Mouse (Mus musculus) ovary, postnatal 10 days (tissue): ENCODE measurements around the gene Kcnb1.

Source experiments
- DNase-seq: peaks from one replicate; pipeline ENCODE4 v3.0.0; 2022; ENCODE audit warnings: low spot score

Gene Kcnb1

DNA sequence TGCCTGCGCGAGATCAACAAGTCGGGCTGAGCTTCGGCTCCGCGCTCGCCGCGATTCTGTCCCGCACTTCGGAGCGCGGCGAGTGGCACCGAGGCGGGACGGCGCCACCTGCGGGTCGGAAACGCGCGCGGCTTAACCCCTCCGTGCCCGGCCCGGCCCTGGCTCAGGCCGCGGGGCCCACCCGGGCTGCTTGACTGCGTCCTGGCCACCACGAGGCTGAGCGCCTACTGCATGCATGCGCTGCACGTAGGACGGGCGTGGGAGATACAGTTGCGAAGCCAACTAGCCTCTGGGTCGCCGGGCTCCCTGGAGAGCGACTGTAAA, at the start of gene Kcnb1:
TSS of gene Kcnb1 (minus strand) at position 80 of the 324 bp plus-strand sequence.
- DNase-seq = peak; percentile 48

DNA sequence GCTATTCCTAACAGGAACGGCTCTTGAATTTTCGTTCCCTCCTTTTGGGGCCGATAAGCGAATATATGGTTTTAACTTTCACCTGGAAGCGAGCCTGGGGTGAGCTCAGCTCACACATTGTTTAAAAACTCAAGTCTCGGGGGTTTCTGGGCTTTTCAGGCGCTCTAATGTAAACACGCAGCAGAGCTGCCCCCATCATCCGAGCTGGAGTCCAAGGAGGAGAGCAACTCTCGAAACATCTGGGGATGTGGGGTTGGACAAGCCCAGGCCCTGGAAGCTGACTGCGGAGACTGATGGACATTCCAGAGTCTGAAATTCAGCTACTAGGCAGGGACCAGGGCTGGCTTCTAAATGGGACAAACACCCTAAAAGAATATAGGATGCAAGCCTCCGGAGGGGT, 49.3 kb upstream of the Kcnb1 start:
- no peak for DNase-seq

DNA sequence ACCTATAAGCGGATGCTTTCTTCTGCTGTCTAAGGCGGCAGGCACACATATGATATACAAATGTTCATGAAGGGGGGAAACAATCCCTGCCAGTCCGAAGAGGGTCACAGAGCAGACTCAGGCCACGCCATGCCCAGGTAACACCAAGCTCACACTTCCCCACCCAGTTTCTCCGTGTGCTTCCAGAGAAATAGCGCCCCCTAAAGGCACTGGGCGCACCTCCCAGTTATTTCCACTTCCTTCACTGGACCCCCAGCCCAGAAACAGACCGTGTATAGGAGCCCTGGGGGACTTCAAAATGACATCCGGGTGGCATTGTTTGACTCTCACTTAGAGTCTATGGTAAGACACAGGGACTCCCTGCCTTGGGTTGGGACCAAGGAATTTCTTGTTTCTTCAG, 47.3 kb upstream of the Kcnb1 start:
- no peak for DNase-seq

DNA sequence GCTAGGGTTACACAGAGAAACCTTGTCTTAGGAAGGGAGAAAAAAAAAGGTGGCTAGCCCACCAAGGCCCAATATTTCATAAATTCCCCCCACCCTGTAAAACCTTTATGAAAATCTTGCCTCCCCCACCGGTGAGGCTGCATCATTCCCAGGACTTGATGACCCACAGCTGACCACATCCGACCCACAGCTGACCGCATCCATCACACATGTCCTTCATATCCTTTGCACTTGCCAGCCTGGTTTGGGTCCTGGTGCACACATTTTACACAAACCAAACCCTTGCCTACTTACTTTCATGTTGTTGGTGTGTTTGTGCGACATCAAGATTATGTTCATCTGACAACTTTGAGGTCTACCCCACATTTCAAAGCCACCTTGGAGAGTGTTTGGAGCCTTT, 46.2 kb upstream of the Kcnb1 start:
- DNase-seq = no peak

DNA sequence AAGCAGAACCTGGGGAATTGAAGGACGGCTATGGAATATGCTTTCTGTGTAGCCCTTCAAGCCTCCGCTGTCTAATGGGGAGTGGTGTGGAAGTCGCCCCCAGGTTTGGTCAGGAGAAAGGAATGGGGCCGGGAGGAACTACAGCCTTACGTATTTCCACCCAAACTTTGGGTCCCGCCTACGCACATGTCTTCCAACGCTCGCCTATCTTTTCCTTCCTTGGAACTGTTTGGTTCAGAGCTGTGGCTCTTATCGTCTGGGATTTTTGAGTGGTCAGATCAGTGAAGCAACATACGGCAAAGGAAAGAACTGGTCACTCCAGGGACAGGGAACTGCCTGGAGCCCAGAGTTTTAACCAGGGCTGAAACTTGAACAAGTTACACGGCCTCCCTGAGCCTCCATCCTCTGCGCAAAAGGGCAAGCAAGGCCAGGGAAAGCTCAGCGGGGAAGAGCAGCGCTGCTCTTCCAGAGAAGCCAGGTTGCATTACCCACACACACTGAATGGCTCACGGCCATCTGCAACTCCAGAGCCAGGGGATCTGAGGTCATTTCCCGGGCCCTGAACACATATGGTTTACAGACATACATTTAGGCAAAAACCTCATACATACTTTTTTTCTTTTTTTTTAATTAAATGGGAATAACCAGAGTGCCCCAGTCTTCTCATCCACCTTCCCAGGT, 45.5 kb upstream of the Kcnb1 start:
- DNase-seq = no peak

DNA sequence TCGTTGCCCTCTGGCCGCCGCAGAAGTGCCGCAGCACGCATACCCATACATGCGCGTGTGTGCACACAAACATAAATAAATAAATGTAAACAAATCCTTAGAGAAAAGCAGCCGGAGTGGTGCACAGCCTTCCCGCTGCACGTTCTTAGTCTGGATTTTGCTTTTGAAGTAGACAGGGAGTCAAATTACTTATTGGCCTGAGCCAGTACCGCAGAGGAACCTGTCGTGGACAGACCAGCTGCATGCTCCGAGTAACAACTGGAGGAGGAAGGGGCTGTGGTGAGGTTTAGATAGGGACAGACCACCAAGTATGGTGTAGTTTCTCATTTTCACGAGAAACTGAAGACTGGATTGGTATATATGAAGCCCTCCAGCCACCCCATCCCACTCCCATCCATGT, 43.8 kb upstream of the Kcnb1 start:
- DNase-seq = no peak

DNA sequence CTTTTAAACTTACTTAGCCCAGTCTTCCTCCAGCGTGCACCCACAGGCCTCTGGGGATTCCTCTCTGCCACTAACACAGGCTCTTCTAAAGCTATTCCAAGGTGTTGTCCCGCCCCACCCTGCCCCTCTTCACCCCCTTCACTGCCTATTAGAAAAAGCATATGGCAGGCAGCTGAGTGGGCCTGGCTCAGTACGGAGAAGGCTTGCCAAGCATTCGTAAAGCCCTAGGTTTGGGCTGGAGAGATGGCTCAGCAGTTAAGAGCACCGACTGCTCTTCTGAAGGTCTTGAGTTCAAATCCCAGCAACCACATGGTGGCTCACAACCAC, 43.0 kb upstream of the Kcnb1 start:
- no peak for DNase-seq

DNA sequence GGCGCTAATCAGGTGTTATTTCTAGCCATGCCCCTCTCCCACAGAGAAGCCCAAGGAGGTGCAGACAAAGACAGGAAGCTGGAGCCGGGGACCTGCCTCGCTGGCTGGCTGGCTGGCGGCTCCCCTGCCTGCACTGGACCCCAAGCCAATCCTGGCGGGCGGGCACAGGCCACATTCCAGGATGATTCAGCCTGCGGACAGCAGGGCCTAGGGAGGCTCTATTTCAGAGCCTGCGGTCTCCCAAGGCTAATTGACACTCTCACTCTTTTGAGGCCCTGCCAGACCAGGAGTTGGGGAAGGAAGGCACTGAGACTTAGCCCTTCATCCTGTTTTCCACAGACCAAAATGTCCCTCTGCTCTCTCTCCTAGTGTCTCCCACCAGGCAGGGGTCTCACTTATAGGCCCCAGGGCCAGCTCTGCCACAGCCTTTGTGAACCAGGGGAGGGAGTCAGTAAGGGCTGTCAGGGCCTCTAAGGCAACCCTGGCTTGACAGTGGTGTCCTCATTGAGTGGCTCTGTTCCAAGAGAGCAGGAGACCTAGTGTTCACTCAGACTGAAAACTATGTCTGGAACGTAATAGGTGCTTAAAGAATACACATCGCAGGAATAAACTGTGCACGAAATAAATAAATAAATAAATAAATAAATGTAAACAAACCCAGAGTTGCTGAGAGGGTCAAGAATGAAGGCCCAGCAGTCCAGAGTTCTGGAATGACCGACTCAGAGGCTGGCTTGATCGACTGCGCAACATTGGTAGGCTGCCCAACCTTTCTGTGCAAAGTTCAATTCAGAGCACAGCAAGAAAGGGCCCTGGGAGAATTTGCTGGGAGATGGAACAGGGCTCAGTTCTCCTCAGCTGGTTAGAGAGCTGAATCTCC, 42.4 kb upstream of the Kcnb1 start:
- no peak for DNase-seq

DNA sequence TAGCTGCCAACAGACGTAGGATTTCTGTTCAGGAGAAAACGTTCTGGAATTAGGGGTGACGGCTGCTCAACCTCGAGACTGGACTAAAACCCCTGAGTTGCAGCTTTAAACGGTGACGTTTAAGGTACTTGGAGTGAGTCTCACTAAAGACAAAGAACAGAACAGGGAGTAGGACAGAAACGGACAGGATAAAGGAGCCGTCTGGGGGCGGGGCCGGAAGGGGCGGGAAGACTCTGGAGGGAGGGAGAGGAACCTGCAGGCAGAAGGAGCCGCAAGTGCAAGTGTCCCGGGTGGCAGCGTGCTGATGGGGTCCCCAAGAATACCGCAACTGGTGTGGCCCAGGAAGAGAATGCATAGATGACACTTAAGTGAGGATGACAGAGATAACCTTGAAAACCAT, 40.6 kb upstream of the Kcnb1 start:
- no peak for DNase-seq

DNA sequence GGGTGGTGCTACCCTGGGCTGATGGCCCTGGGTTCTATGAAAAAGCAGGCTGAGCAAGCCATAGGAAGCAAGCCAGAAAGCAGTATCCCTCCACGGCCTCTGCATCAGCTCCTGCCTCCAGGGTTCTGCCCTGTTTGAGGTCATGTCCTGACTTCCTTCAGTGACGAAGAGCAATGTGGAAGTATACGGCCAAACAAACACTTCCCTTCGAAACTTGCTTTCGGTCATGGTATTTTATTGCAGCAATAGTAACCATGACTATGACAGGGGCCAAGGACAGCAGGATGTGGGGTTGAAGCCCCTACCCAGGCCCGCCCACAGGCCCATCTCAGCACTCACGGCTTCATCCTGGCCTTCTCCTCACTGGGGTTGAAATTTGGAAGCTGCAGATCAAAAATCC, 35.0 kb upstream of the Kcnb1 start:
- DNase-seq = no peak

DNA sequence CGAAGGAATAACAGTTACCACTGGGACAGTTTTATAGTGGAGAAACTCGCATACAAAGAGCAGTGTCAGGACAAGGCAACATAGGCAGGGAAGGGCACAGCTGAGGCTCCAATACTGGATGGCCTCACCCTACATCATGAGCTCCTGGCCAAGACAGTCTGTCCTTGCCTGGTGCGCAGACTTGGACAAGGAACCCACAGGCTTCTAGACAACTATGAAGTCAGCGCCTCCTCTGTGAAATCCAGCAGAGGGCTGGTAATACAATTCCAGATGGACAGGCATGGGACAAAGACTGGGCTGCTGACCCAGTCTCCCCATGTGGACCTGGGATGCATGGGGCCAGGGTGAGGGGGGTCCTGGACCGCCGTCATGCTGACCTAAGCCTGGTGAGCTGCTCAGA, 34.2 kb upstream of the Kcnb1 start:
- DNase-seq = no peak

DNA sequence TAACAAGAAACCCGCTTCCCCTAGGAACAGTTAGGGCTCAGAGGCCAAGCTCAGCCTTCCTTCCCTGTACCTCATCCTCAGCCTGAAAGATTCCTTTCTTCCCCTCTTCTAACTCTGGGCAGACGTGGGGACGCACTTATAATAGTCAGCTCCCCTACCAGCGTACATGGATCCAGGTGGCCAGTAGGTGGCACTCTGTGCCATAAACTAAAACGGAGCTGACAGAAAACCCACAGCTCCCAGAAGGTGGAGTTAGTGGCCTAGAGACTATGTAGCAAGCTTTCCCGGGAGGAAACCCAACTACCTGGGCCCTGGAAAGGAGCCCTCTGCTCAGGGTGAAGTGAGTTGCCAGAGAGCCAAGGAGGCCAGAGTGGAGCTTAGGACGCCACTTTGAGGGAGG, 32.2 kb upstream of the Kcnb1 start:
- peak; percentile 48 for DNase-seq

DNA sequence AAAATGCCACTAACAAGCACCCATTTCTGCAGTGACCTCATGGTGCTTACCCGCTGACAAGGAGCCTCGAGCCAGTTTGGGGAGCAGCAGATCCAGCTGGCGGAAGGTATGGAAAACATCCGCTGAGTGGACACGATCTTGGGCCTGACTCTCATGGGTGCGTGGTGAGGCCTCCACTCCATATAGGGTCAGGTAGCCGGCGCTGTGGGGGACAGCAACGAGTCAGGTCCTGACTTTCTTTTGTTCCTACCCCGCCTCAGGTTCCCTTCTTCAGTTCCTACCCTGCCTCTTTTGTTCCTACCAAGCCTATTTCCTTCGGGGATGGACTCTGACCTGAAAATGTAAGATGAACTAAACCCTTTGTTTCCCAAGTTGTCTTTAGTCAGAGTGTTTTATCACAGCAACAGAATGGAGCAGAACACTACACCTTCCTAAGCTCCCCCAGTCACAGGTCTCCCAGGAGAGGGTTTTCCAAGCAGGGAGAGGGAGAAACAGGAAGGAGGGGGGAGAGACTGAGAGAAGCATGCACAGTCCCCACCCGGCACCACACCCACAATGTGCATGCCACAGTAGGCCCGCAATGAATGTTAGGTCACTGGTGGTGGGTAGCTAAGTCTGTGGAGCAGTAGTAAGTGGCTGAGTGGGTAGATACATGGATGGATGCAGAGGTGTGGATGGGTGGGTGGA, 31.3 kb upstream of the Kcnb1 start:
- DNase-seq = no peak

DNA sequence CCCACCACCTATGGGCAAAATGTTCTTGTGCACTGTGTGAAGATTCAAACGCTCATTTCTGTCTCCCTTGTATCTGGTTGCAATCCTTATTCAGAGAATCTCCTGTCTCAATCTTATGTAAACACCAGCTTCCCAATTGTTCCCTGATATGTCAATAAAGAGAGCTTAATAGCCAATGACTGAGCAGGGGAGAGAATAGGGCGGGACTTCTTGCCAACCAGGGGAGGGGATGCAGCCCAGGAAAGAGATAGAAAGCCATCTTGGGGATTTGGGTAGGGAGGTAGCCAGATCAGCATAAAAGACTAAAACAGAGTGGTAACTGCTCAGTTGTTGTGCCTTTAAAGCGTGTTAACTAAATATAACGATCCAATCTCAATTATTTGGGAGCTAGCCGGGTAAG, 30.8 kb upstream of the Kcnb1 start:
- DNase-seq = no peak

DNA sequence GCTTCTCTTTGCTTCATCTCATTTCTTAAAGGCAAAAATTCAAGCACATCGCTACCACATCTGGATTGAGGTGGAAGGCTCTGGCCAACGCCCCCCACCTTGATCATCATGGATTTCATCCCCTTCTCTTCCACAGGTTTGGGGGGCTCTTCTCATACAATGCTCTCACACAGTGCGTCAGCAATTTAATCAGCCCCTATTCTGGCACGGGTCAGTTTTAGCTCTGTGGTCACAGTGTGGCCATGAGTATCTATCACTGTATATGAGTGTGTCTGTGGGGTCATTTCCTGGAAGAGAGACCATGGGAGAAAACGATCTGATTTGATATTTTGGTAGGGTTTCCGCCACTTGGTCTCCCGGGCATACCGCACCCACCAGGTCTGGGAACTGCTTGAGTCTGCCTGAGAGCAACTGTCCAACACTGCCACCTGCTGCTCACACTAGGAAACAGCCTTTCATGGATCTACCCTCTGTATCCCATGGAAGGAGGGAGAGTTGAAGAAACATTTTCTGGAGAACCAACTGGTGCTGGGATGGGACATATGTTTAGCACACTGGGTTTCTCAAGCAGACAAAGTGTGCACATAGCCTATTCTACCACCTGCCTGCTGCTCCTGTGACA, 29.3 kb upstream of the Kcnb1 start:
- DNase-seq = peak; percentile 44

DNA sequence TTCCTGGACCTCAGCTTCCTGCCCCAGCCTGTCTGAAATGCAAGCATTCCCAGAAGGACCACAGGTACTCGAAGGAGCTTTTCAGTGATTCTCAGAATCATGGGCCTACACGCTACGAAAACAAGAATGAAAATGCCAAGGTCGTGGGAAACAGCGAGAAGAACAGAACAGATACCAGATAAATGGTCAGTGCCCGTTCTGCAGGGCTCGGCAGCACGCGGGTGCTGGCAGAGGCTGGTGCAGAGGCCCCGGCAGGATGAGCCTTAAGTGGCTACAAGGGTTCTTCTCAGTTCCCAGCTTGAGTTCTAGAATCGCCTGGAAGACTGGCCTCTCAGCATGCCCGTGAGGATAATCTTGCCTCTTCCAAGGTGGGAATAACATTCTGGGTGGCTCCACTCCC, 23.7 kb upstream of the Kcnb1 start:
- DNase-seq = no peak

DNA sequence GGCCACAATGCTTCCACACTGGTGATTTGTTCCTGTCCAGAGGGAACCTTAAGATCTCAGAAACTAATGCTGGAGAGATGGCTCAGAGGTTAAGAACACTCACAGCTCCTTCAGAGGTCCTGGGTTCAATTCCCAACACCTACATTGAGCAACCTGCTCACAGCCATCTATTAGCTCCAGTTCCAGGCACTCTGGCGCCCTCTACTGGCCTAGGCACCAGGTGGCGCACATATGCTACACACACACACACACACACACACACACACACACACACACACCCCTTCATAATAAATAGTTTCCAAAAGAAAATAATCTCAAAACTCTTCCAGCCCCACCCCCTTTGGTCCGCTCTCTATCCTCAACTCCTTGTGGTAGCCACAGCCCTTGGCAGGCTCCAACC, 23.1 kb upstream of the Kcnb1 start:
- no peak for DNase-seq

DNA sequence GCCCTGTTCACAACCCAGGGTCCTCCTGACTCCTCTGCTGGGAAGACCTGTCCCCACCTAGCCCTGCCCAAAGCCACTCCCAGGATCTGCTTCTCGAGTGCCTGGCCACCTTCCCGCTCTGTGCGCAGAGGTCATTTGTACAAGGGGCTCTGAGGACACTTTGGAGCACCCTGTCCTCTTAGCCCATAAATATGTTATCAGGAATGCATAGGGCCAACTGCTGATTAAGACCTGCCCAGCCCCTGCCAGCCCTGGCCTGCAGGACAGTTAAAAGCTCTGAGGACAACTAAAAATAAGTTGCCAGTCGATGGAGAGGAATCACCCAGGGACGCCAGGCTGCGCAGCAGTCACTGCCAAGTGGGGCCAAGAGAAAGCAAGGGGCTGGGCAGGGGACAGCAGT, 22.6 kb upstream of the Kcnb1 start:
- DNase-seq = no peak

DNA sequence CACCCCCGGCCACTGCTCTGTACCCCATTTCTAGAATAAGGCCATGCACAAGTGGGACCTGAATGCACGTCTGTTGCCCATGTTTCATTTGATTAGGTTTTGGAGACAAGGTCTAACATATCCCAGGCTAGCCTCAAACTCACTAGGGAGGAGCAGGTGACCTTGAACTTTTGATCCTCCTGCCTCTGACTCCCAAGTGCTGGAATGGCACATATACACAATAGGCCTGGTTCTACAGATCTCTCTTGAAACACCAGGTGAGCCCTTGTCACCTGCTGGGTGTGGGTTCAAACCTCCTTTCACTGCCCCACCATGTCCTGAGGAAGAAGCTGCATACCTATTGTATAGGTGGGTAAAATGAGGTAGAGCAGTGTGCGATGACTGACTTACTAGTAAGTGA, 22.1 kb upstream of the Kcnb1 start:
- no peak for DNase-seq

DNA sequence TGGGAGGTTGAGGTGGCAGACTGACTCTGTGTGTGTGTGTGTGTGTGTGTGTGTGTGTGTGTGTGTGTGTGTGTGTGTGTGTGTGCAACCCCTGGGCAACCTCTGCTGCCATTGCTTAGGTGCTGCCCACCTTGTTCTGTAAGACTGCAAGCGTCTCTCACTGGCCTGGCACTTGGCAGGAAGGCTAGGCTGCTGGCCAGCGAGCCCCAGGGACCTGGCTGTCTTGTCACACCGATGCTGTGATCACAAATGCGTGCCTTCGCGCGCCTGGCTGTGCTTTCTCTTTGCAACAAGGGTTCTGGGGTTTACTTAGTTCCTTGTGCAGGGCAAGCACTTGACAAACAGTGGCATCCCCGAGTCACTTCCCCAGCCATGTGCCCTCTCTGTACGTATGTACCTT, 19.9 kb upstream of the Kcnb1 start:
- DNase-seq = no peak

DNA sequence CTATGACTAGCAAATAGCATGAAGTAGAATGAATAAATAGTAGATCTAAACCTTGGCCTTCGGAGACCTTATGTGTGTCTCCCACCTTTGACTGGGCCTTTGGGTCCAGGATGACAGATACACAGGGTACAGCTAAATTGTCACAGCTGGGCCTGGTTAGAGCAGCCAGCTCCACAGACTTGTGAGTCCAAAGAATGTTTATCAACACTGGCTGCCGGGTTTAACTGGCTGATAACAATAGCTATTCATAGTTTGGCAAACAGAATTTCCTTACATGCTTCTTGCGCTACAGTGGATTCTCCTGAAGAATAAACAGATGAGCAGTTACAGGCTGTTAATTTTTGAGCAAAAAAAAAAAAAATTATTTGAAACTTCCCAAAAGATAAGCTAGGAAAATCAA, 19.0 kb upstream of the Kcnb1 start:
- DNase-seq = no peak

DNA sequence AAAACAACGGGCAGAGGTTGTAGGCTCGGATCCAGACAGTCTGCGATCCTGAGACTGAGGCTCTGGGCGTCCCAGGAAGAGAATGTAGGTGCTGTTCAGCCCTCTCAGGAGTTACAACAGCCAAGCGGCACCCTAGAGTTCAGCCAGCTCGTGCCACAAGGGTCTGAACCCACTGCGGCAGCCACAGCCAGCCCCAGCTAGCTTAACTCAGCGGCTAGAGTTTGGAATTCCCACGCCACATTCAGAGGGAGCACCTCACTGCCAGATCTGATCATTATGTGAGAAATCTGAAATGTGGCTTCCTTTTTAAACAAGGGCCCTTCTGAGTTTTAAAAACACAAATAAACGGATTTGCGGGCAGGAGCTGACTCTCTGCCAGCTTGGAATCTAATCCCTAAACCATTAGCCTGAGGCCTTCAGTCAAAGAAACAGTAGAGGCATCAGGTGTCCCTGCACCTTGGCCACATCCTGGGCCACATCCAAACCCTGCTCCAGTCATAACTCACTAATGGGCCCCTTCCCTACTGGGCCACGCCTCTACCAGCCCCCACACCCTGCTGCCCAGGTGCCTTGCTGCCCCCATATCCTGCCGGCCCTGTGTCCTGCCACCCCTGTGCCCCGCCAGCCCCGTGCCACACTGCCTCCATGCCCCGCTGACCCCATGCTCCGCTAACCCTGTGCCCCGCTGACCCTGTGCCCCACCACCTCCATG, 16.1 kb upstream of the Kcnb1 start:
- no peak for DNase-seq
